Mouse (Mus musculus) hindlimb bud, embryonic 11.5 days (tissue): ENCODE results near the gene Coq8b.

ENCODE experiments used
- DNase-seq: peaks from one replicate; pipeline ENCODE4 v3.0.0-alpha.2; 2012; ENCODE audit warnings: low read depth, low spot score; ENCODE audit errors: extremely low spot score

Coq8b gene

GRCm38 (mm10) chr7:27232781-27233281 lies at the start of gene Coq8b:
Gene Coq8b, plus strand, starts transcription at chr7:27233023.
- peak; percentile 83 for DNase-seq

GRCm38 (mm10) chr7:27184964-27185363 lies 47.9 kb upstream of the Coq8b start:
- no peak for DNase-seq

- no peak for DNase-seq
These were observed 46.8 kb upstream of the Coq8b start for GRCm38 (mm10) chr7:27185986-27186385.

GRCm38 (mm10) chr7:27189271-27189931 lies 43.4 kb upstream of the Coq8b start:
- DNase-seq, result no peak

GRCm38 (mm10) chr7:27192434-27192833 lies 40.4 kb upstream of the Coq8b start:
- DNase-seq, result no peak

GRCm38 (mm10) chr7:27193731-27194130 lies 39.1 kb upstream of the Coq8b start:
- DNase-seq, result no peak

- peak; percentile 97 for DNase-seq
These were observed 36.9 kb upstream of the Coq8b start, which contains the start of the genes BC024978 and Snrpa for GRCm38 (mm10) chr7:27195681-27196611. Gene BC024978, plus strand, starts transcription at chr7:27195781. Gene Snrpa, minus strand, starts transcription at chr7:27196271.

- DNase-seq, result no peak
These were observed 35.7 kb upstream of the Coq8b start for GRCm38 (mm10) chr7:27197136-27197535.

- DNase-seq, result no peak
These were observed 35.2 kb upstream of the Coq8b start for GRCm38 (mm10) chr7:27197634-27198033.

- no peak for DNase-seq
These were observed 34.5 kb upstream of the Coq8b start for GRCm38 (mm10) chr7:27198355-27198754.

- no peak for DNase-seq
These were observed 34.0 kb upstream of the Coq8b start for GRCm38 (mm10) chr7:27198779-27199178.

- no peak for DNase-seq
These were observed 28.9 kb upstream of the Coq8b start for GRCm38 (mm10) chr7:27203730-27204449.

- no peak for DNase-seq
These were observed 20.2 kb upstream of the Coq8b start for GRCm38 (mm10) chr7:27212626-27213025.

- no peak for DNase-seq
These were observed 14.2 kb upstream of the Coq8b start for GRCm38 (mm10) chr7:27218586-27218985.

GRCm38 (mm10) chr7:27219937-27220336 lies 12.9 kb upstream of the Coq8b start:
- no peak for DNase-seq

GRCm38 (mm10) chr7:27221939-27222338 lies 10.9 kb upstream of the Coq8b start:
- DNase-seq, result no peak

- no peak for DNase-seq
These were observed 10.3 kb upstream of the Coq8b start for GRCm38 (mm10) chr7:27222538-27222937.

- no peak for DNase-seq
These were observed 7.8 kb upstream of the Coq8b start for GRCm38 (mm10) chr7:27224877-27225575.

GRCm38 (mm10) chr7:27227276-27227675 lies 5.5 kb upstream of the Coq8b start:
- no peak for DNase-seq

GRCm38 (mm10) chr7:27227676-27228075 lies 5.1 kb upstream of the Coq8b start:
- DNase-seq, result no peak
